Mouse (Mus musculus): Measurements from ENCODE around the gene Prss53. TPM values are rescaled to one million over a fixed set of nuclear protein-coding genes. Genes with fewer than 3 reads are reported as not detected.
A peak's percentile ranks its signal among the peaks of the same experiment; 100 is the strongest.
"Not testable (repeated sequence)": the region's sequence is repeated elsewhere in the genome, so short reads cannot be mapped to it uniquely, and the experiment has no call there.

The Prss53 gene
- polyA plus RNA-seq, 1 experiment: 0.74 TPM

DNA sequence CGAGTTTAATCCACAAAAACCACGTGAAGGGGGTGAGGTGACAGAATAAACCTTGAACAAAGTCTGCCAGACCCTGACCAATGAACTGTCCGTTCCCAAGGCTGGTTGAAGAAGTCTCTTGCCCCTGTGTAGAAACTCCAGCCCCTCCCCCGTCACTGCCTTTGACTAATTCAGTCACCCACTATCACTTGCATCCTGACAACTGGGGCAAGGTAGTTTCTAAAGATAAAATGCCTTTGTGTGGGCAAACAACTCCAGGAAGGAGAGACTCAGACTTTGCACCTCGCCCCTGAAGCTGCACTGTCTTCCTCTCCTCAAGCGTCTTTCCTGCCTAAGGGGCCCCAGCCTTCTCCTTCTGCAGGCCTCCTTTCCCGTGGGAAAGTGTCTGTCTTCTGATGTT, 9.2 kb upstream of the Prss53 start:
- TF ChIP-seq POLR2AphosphoS2 (IDR thresholded peaks at IDR 0.05; ENCODE audit: insufficient read length, low read depth): no peak
- no peak for TF ChIP-seq POLR2A (IDR thresholded peaks at IDR 0.05; ENCODE audit: insufficient read length, low read depth)
- no peak for TF ChIP-seq E2F4 (IDR thresholded peaks at IDR 0.05; ENCODE audit: insufficient read depth)
- no peak for TF ChIP-seq MAX (IDR thresholded peaks at IDR 0.05; ENCODE audit: low read depth)
- TF ChIP-seq SRF (IDR thresholded peaks at IDR 0.05; ENCODE audit: control insufficient read depth, insufficient read length, low read depth): no peak
- no peak for TF ChIP-seq MYOG (IDR thresholded peaks at IDR 0.05; ENCODE audit: control insufficient read depth in 1 of 3, insufficient read depth in 1 of 3, insufficient read length in 2 of 3, low read depth in 2 of 3)
- no peak for TF ChIP-seq MYOD1 (IDR thresholded peaks at IDR 0.05; ENCODE audit: control insufficient read depth in 1 of 3, insufficient read length in 2 of 3, low read depth in 2 of 3)
- no peak for TF ChIP-seq TCF3 (IDR thresholded peaks at IDR 0.05; ENCODE audit: insufficient read length, low read depth)
- no peak for TF ChIP-seq USF1 (IDR thresholded peaks at IDR 0.05; ENCODE audit: low read depth)
- TF ChIP-seq REST (IDR thresholded peaks at IDR 0.05; ENCODE audit: insufficient read depth, insufficient read length): no peak
- no peak for TF ChIP-seq CEBPB (IDR thresholded peaks at IDR 0.05; ENCODE audit: insufficient read depth, poor library complexity, severe bottlenecking)
- TF ChIP-seq TCF12 (IDR thresholded peaks at IDR 0.05; ENCODE audit: insufficient read depth, poor library complexity, severe bottlenecking): no peak
- no peaks in the 10 kb centered on the region for H3K27me3 ChIP-seq (ENCODE audit: control insufficient read depth, insufficient read depth, insufficient read length)
- H3K4me2 ChIP-seq (ENCODE audit: low read depth): no peak overlapping the region
- H3K79me2 ChIP-seq (ENCODE audit: control insufficient read depth, insufficient read depth): no peaks in the 10 kb centered on the region
- no peak overlapping the region for H3K4me3 ChIP-seq
- no peaks in the 10 kb centered on the region for H3K36me3 ChIP-seq (ENCODE audit: control insufficient read depth, insufficient read depth)
- H3ac ChIP-seq (ENCODE audit: control insufficient read depth, insufficient read length): no peak overlapping the region

DNA sequence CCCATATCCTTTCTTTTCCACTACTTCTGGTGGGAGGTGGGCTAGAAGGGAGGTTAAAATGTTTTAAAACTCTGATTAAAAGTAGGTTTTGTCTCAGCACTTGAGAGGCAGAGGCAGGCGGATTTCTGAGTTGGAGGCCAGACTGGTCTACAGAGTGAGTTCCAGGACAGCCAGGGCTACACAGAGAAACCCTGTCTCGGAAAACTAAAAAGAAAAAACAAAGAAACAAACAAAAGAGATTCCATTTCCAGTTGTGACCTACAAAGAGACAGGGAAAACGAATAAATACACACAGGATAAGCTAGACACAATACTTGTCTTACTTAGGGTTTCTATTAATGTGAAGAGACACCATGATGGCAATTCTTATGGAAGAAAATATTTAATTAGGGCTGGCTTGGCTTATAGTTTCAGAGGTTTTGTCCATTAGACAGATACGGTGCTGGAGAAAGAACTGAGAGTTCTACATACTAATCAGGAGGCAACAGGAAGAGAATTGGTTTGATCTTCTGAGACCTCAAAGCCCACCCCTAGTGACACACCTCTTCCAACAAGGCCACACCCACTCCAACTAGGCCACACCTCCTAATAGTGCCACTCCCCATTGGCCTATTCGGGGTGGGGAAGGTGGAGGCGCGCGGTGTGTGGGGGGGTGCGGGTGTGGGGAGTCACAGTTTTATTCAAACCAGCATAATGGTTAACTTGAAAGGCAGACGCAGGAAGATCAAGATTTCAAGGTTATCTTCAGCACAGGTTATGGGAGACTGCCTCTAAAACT, 7.6 kb upstream of the Prss53 start:
- Histone ChIP-seq H3K4me3 (no peak overlapping the region), H3K27me3 (ENCODE audit: control insufficient read depth, insufficient read depth, insufficient read length) (no peaks in the 10 kb centered on the region), H3K4me2 (ENCODE audit: low read depth) (no peak overlapping the region), H3K79me2 (ENCODE audit: control insufficient read depth, insufficient read depth) (no peaks in the 10 kb centered on the region), H3ac (ENCODE audit: control insufficient read depth, insufficient read length) (no peak overlapping the region), H3K36me3 (ENCODE audit: control insufficient read depth, insufficient read depth) (no peaks in the 10 kb centered on the region)
- TF ChIP-seq CEBPB (IDR thresholded peaks at IDR 0.05; ENCODE audit: insufficient read depth, poor library complexity, severe bottlenecking) (no peak), TCF12 (IDR thresholded peaks at IDR 0.05; ENCODE audit: insufficient read depth, poor library complexity, severe bottlenecking) (no peak), TCF3 (IDR thresholded peaks at IDR 0.05; ENCODE audit: insufficient read length, low read depth) (no peak), USF1 (IDR thresholded peaks at IDR 0.05; ENCODE audit: low read depth) (no peak), MAX (IDR thresholded peaks at IDR 0.05; ENCODE audit: low read depth) (no peak), SRF (IDR thresholded peaks at IDR 0.05; ENCODE audit: control insufficient read depth, insufficient read length, low read depth) (no peak), REST (IDR thresholded peaks at IDR 0.05; ENCODE audit: insufficient read depth, insufficient read length) (no peak), MYOD1 (IDR thresholded peaks at IDR 0.05; ENCODE audit: control insufficient read depth in 1 of 3, insufficient read length in 2 of 3, low read depth in 2 of 3) (no peak), E2F4 (IDR thresholded peaks at IDR 0.05; ENCODE audit: insufficient read depth) (no peak), POLR2AphosphoS2 (IDR thresholded peaks at IDR 0.05; ENCODE audit: insufficient read length, low read depth) (no peak), POLR2A (IDR thresholded peaks at IDR 0.05; ENCODE audit: insufficient read length, low read depth) (no peak), MYOG (IDR thresholded peaks at IDR 0.05; ENCODE audit: control insufficient read depth in 1 of 3, insufficient read depth in 1 of 3, insufficient read length in 2 of 3, low read depth in 2 of 3) (no peak)

DNA sequence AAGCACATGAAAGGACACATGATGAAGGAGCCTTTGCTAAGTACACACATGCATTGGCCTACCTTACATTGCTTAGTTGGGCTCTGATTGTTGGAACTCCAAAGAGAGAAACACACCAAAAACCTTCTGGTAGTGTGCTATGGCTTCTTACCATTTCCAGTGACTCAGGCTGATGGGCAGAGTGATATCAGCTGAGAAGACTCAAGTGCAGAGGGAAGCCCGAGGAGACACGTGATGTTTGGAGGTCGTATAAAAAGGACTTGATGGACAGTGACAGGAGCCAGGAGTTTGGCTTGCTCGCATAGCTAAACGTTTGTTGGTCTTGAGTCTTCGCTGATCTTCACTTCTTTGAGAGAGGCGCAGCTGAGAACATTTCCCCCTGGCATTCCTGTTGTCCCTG, 6.8 kb upstream of the Prss53 start:
- Histone ChIP-seq H3K4me2 (ENCODE audit: low read depth) (no peak overlapping the region), H3K36me3 (ENCODE audit: control insufficient read depth, insufficient read depth) (no peaks in the 10 kb centered on the region), H3ac (ENCODE audit: control insufficient read depth, insufficient read length) (no peak overlapping the region), H3K4me3 (no peak overlapping the region), H3K27me3 (ENCODE audit: control insufficient read depth, insufficient read depth, insufficient read length) (no peaks in the 10 kb centered on the region), H3K79me2 (ENCODE audit: control insufficient read depth, insufficient read depth) (no peaks in the 10 kb centered on the region)
- TF ChIP-seq USF1 (IDR thresholded peaks at IDR 0.05; ENCODE audit: low read depth): no peak
- TF ChIP-seq MYOG (IDR thresholded peaks at IDR 0.05; ENCODE audit: control insufficient read depth in 1 of 3, insufficient read depth in 1 of 3, insufficient read length in 2 of 3, low read depth in 2 of 3): no peak
- peak in 1 of 3 experiments; percentile 49 for TF ChIP-seq MYOD1 (IDR thresholded peaks at IDR 0.05; ENCODE audit: control insufficient read depth in 1 of 3, insufficient read length in 2 of 3, low read depth in 2 of 3)
- no peak for TF ChIP-seq TCF3 (IDR thresholded peaks at IDR 0.05; ENCODE audit: insufficient read length, low read depth)
- TF ChIP-seq POLR2AphosphoS2 (IDR thresholded peaks at IDR 0.05; ENCODE audit: insufficient read length, low read depth): no peak

DNA sequence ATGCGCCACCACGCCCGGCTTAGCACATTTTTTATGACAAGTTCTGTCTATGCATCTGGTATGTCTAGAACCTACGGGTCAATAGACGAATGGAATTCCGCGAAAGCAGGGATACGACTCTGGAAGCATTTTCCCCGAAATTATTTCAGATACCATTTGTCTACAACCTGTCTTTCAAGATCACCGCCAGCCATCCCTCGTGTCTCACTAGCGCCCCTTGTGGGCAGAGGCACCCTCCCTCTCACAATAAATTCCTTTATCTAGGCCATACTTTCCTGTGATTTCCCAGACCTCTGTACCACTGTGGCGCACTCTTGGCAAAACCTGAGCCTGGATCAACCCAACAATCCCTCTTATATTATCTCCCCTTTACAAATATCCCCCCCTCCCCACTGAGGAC, 5.6 kb upstream of the Prss53 start:
- no peaks in the 10 kb centered on the region for H3K36me3 ChIP-seq (ENCODE audit: control insufficient read depth, insufficient read depth)
- no peak overlapping the region for H3K4me3 ChIP-seq
- H3K27me3 ChIP-seq (ENCODE audit: control insufficient read depth, insufficient read depth, insufficient read length): no peaks in the 10 kb centered on the region
- H3ac ChIP-seq (ENCODE audit: control insufficient read depth, insufficient read length): no peak overlapping the region
- no peaks in the 10 kb centered on the region for H3K79me2 ChIP-seq (ENCODE audit: control insufficient read depth, insufficient read depth)
- H3K4me2 ChIP-seq (ENCODE audit: low read depth): peak overlapping the region; percentile 7
- no peak for TF ChIP-seq MAX (IDR thresholded peaks at IDR 0.05; ENCODE audit: low read depth)
- TF ChIP-seq E2F4 (IDR thresholded peaks at IDR 0.05; ENCODE audit: insufficient read depth): no peak

DNA sequence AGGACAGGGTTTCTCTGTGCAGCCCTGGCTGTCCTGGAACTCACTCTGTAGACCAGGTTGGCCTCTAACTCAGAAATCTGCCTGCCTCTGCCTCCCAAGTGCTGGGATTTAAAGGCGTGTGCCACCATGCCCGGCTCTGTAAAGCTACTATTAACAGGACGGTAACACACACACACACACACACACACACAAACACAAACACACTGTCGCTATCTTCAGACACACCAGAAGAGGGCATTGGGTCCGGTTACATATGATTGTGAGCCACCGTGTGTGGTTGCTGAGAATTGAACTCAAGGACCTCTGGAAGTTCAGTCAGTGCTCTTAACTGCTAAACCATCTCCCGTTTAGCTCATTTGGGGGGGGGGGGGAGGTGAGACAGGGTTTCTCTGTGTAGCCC, 5.1 kb upstream of the Prss53 start:
- not testable (repeated sequence) for H3K36me3 ChIP-seq (ENCODE audit: control insufficient read depth, insufficient read depth); H3K27me3 ChIP-seq (ENCODE audit: control insufficient read depth, insufficient read depth, insufficient read length); H3K79me2 ChIP-seq (ENCODE audit: control insufficient read depth, insufficient read depth)
- Histone ChIP-seq H3ac (ENCODE audit: control insufficient read depth, insufficient read length) (peak overlapping the region; percentile 10), H3K4me3 (peak overlapping the region; percentile 32), H3K4me2 (ENCODE audit: low read depth) (peak overlapping the region; percentile 43)
